In genomic region chr16:87440184-87440686, GRCm38 (mm10) we compare ENCODE assay signal across 1 mouse cellular context.
TF ChIP-seq lines count a peak whose summit lies in the region.

TSS of gene Rwdd2b (minus strand) at chr16:87440573.

TF ChIP-seq in CH12.LX, 34 proteins besides CTCF, POLR2A, EP300 and RAD21 (continued from another document):
- no peak for TF ChIP-seq USF2 (conservative IDR thresholded peaks at IDR 0.05; ENCODE audit: low read depth, low read length)
- TF ChIP-seq IRF4 (IDR thresholded peaks at IDR 0.05; ENCODE audit: low read depth, low read length): peak; percentile 21; the same call in 1 of the 2 replicates
- no peak for TF ChIP-seq BHLHE40 (IDR thresholded peaks at IDR 0.05; ENCODE audit: low read depth, low read length)
- 0 out of 2 replicates have a peak, but pooled peaks have one; percentile 33 for TF ChIP-seq UBTF (IDR thresholded peaks at IDR 0.05; ENCODE audit: low read depth, low read length)
- TF ChIP-seq KAT2A (IDR thresholded peaks at IDR 0.05; ENCODE audit: insufficient replicate concordance, low read length): 0 out of 2 replicates have a peak, but pooled peaks have one; percentile 5
- TF ChIP-seq E2F4 (IDR thresholded peaks at IDR 0.05; ENCODE audit: insufficient replicate concordance, low read depth, low read length): no peak
- no peak for TF ChIP-seq ZKSCAN1 (IDR thresholded peaks at IDR 0.05; ENCODE audit: borderline replicate concordance, low read depth, low read length)
- TF ChIP-seq MEF2A (IDR thresholded peaks at IDR 0.05; ENCODE audit: borderline replicate concordance, low read depth, low read length): peak; percentile 20; the same call in 1 of the 2 replicates
- peak; percentile 77; the same call in 1 of the 2 replicates for TF ChIP-seq POLR2AphosphoS2 (IDR thresholded peaks at IDR 0.05; ENCODE audit: low read depth, low read length)
- peak; percentile 71; the same call in 1 of the 2 replicates for TF ChIP-seq SIN3A (IDR thresholded peaks at IDR 0.05; ENCODE audit: low read length)
- TF ChIP-seq TCF12 (IDR thresholded peaks at IDR 0.05; ENCODE audit: low read depth, low read length): peak; percentile 88
